Mouse (Mus musculus) leukemia stem cell, adult 10-12 weeks (primary cell): Measurements from ENCODE around the gene Slc22a2. TPM values are rescaled to one million over a fixed set of nuclear protein-coding genes. Genes with fewer than 3 reads are reported as not detected.

Experiments used
- polyA plus RNA-seq: library from polyadenylated mRNA; stranded (reverse); fragments of >175 nt; gene quantifications from 2 replicates; pipeline ENCODE4 v1.2.3, GENCODE M21; 2012; ENCODE audit warnings: low replicate concordance

Gene Slc22a2
- not detected in 2 replicates for polyA plus RNA-seq

DNA sequence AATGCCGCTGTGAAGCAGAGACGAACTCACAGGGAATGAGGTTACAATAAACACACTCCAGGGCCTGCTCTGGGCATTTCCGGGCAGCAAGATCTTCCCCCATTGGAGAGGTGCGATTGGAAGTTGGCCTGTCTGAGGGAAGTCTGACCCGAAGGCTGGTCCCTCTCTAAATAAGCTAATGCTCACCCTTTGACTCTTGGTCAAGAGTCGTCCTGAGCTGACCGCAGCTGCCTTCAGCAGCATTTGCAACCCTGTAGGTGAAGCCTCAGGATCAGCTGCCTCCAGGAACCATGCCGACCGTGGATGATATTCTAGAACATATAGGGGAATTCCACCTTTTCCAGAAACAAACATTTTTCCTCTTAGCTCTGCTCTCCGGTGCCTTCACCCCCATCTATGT is at the start of gene Slc22a2:
Slc22a2 (plus strand) TSS at position 142 of the 400 bp plus-strand sequence.

DNA sequence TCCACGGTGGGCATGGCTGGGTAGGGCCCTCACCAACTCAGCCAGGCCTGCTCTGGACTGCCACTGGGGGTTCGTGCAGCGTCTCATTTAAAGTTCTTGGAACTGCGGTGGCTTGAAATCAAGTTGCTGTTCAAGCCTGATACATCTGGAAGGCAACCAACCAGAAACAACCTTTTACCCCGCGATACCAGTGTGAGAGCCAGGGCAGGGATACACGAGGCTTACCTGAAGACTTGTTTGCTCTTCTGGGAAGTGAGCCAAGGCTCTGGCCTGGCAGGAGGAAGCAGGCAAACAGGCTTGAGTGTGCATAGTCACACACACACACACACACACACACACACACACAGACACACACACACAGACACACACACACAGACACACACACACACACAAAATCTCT is 91.7 kb downstream of the Slc22a2 start, which contains the start of gene Slc22a1:
Slc22a1 (minus strand) TSS at position 184 of the 400 bp plus-strand sequence.

Other genes starting within 250 kb of the Slc22a2 start
- gene Plg, start 205.5 kb upstream of the Slc22a2 start, polyA plus RNA-seq: not detected in 2 replicates
- 1.3 TPM in 2 replicates for gene Slc22a3, start 76.4 kb upstream of the Slc22a2 start, polyA plus RNA-seq
- not detected in 2 replicates for gene Slc22a1, start 91.7 kb downstream of the Slc22a2 start, polyA plus RNA-seq
- gene Igf2r, start 185.5 kb downstream of the Slc22a2 start, polyA plus RNA-seq: 3.1 and 4.5 TPM in 2 replicates